Mouse (Mus musculus) forebrain, postnatal 0 days (tissue): ENCODE data around the gene Fbxo42. TPM values are rescaled to one million over a fixed set of nuclear protein-coding genes. Genes with fewer than 3 reads are reported as not detected.

Source experiments
- ATAC-seq: fragments of 200-750 bp; cut with Nextera tagmentation; 2 replicates; pipeline ENCODE4 v1.8.0; 2017; ENCODE audit warnings: mild to moderate bottlenecking, moderate library complexity
- DNase-seq: peaks from one replicate; pipeline ENCODE4 v3.0.0-alpha.2; 2015
- H3K27ac ChIP-seq: fragments of 300-500 bp; sonication (generic); 2 replicates; pipeline ENCODE4 v1.5.1; 2014; ENCODE audit warnings: low read depth, mild to moderate bottlenecking, antibody characterized with exemption, low read length, moderate library complexity, mixed read lengths
- H3K27me3 ChIP-seq: fragments of 300-500 bp; sonication (generic); 2 replicates; pipeline ENCODE4 v1.6.1; 2014; ENCODE audit warnings: mild to moderate bottlenecking, low read length, mixed read lengths; ENCODE audit not compliant: insufficient read depth
- H3K36me3 ChIP-seq: fragments of 300-500 bp; sonication (generic); 2 replicates; pipeline ENCODE4 v1.6.1; 2014; ENCODE audit warnings: mild to moderate bottlenecking, moderate library complexity; ENCODE audit not compliant: insufficient read depth
- H3K4me1 ChIP-seq: fragments of 300-500 bp; sonication (generic); 2 replicates; pipeline ENCODE4 v1.6.1; 2014; ENCODE audit warnings: antibody characterized with exemption; ENCODE audit not compliant: insufficient read depth
- H3K4me2 ChIP-seq: fragments of 300-500 bp; sonication (generic); 2 replicates; pipeline ENCODE4 v1.6.1; 2014; ENCODE audit warnings: low read depth, mild to moderate bottlenecking, moderate library complexity
- H3K4me3 ChIP-seq: fragments of 300-500 bp; sonication (generic); 2 replicates; pipeline ENCODE4 v1.5.1; 2014; ENCODE audit warnings: low read depth, low read length, mixed read lengths
- H3K9ac ChIP-seq: fragments of 300-500 bp; sonication (generic); 2 replicates; pipeline ENCODE4 v1.6.1; 2014; ENCODE audit warnings: mild to moderate bottlenecking
- H3K9me3 ChIP-seq: fragments of 300-500 bp; sonication (generic); 2 replicates; pipeline ENCODE4 v1.6.1; 2016; ENCODE audit warnings: low read length
- CTCF ChIP-seq: sonication (generic); IDR thresholded peaks from 2 replicates; pipeline ENCODE4 v1.5.1; 2016; ENCODE audit warnings: antibody characterized with exemption, control low read depth, low read depth
- WGBS: fragments of 180-500 bp; shearing (Covaris S2); extraction: QIAGEN DNeasy Blood & Tissue Kit; methylation state at CpG from one replicate; pipeline ENCODE4 v1.1.7; 2014; 5-methylcytosine and 5-hydroxymethylcytosine counted together
- polyA plus RNA-seq: library from polyadenylated mRNA; unstranded; fragments of >200 nt; fragmentation: Nextera tagmentation; extraction: Ambion mirVana; gene quantifications from 2 replicates; pipeline ENCODE4 v1.2.1, GENCODE M21; 2015
- total RNA-seq: library from RNA; depleted of rRNA; stranded (reverse); fragments of >200 nt; gene quantifications from 2 replicates; pipeline ENCODE4 v1.2.3, GENCODE M21; 2014; rRNA removed

Gene Fbxo42
- total RNA-seq (12.4 and 18.0 TPM in 2 replicates), polyA plus RNA-seq (9.9 and 13.1 TPM in 2 replicates)

- peak within 1 kb of the TSS; percentile 91 for H3K27ac ChIP-seq
- peak; percentile 73 for TF ChIP-seq CTCF
- no peaks in the 10 kb centered on the region for H3K9me3 ChIP-seq
- H3K4me3 ChIP-seq, result peak within 1 kb of the TSS; percentile 99
- 10% methylated on average over 53 of the region's 58 CpGs for WGBS
- DNase-seq, result peak; percentile 99
- ATAC-seq, result peak; percentile 93
- H3K27me3 ChIP-seq, result no peaks in the 10 kb centered on the region
- H3K36me3 ChIP-seq, result no peaks in the 10 kb centered on the region
- peaks cover 19% of the 10 kb centered on the region for H3K4me1 ChIP-seq
- H3K4me2 ChIP-seq, result peak within 1 kb of the TSS; percentile 57
- H3K9ac ChIP-seq, result peak within 1 kb of the TSS; percentile 99
These were observed at the start of gene Fbxo42 for GRCm38 (mm10) chr4:141147112-141148008. TSS of gene Fbxo42 (plus strand) at chr4:141147913.

DNA sequence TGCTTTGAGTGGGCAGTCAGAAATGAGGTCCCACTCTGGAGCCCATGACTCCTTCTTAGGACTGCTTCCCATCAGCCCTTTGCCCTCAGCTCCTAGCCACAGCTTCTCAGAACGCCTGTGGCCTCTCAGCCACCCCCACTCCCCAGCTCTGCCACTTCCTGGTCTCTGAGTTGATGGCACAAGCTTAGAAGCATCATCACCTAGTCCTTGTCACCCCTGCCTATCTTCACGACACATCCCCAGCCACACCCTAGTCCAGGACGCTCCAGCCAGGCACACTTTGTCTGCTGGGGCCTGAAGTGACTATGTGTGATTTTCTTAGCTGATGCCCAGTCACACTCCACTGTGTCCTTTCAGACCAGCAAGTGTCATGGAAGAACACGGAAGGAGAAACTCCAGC is 48.8 kb upstream of the Fbxo42 start:
- H3K27me3 ChIP-seq, result no peaks in the 10 kb centered on the region
- TF ChIP-seq CTCF, result no peak
- no peak overlapping the region for H3K4me3 ChIP-seq
- no peak overlapping the region for H3K27ac ChIP-seq
- no peaks in the 10 kb centered on the region for H3K9me3 ChIP-seq
- H3K36me3 ChIP-seq, result no peaks in the 10 kb centered on the region
- WGBS, result 87% methylated on average over 4 of the region's 4 CpGs
- ATAC-seq (no peak), DNase-seq (no peak)
- H3K4me1 ChIP-seq, result no peaks in the 10 kb centered on the region
- H3K9ac ChIP-seq, result no peak overlapping the region
- no peak overlapping the region for H3K4me2 ChIP-seq

DNA sequence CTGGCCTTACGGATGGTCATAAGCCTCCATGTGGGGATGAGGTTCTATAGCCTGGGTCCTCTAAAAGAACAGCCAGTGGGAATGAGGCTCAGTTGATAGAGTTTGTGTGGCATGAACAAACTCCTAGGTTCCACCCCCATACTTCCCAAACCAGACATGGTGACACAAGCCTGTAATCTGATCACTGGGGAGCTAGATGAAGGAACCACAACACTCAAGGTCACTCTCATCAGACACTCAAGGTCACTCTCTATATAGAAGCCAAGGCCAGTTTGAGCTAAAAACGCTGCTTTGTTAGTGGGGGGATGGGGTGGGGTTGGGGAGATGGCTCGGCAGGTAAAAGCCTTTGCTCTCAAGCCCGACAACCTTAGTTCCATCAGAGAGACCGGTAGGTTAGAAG is 47.8 kb upstream of the Fbxo42 start:
- WGBS, result 75% methylated on average over 5 of the region's 5 CpGs
- H3K4me1 ChIP-seq, result no peaks in the 10 kb centered on the region
- no peak overlapping the region for H3K4me3 ChIP-seq
- no peak overlapping the region for H3K4me2 ChIP-seq
- no peak for TF ChIP-seq CTCF
- no peak overlapping the region for H3K27ac ChIP-seq
- H3K36me3 ChIP-seq, result no peaks in the 10 kb centered on the region
- no peaks in the 10 kb centered on the region for H3K9me3 ChIP-seq
- H3K27me3 ChIP-seq, result no peaks in the 10 kb centered on the region
- H3K9ac ChIP-seq, result no peak overlapping the region
- DNase-seq, result no peak
- no peak for ATAC-seq

DNA sequence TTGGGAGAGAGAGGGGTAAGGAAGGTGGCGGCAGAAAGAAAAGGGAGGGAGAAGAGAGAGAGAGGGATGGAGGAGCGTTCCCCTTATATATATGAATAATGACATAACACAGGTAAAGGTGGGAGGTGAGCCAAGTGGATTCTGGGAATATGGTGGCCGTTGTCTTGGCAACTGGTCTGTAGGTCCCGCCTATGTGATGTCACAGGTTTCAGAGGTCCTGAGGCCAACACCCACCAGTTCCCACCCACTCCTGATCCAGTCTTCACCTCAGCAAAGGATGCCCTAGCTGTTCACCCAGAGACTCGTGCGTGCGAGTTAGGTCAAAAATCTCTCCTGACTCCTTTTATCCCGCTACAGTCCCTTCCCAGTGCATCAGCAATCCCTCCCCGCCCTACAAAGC is 46.4 kb upstream of the Fbxo42 start:
- H3K27me3 ChIP-seq, result no peaks in the 10 kb centered on the region
- H3K36me3 ChIP-seq, result no peaks in the 10 kb centered on the region
- H3K9me3 ChIP-seq, result no peaks in the 10 kb centered on the region
- no peak overlapping the region for H3K9ac ChIP-seq
- H3K27ac ChIP-seq, result no peak overlapping the region
- DNase-seq (no peak), ATAC-seq (no peak)
- no peaks in the 10 kb centered on the region for H3K4me1 ChIP-seq
- no peak overlapping the region for H3K4me3 ChIP-seq
- no peak for TF ChIP-seq CTCF
- WGBS, result 89% methylated on average over 9 of the region's 9 CpGs
- no peak overlapping the region for H3K4me2 ChIP-seq

GRCm38 (mm10) chr4:141101855-141102254 is 45.9 kb upstream of the Fbxo42 start:
- Histone ChIP-seq H3K4me2 (no peak overlapping the region), H3K27me3 (no peaks in the 10 kb centered on the region), H3K9me3 (no peaks in the 10 kb centered on the region), H3K4me3 (no peak overlapping the region), H3K27ac (no peak overlapping the region), H3K36me3 (no peaks in the 10 kb centered on the region), H3K9ac (no peak overlapping the region), H3K4me1 (no peaks in the 10 kb centered on the region)
- DNase-seq (peak; percentile 16), ATAC-seq (no peak)
- peak; percentile 52 for TF ChIP-seq CTCF
- 73% methylated on average over 6 of the region's 6 CpGs for WGBS

DNA sequence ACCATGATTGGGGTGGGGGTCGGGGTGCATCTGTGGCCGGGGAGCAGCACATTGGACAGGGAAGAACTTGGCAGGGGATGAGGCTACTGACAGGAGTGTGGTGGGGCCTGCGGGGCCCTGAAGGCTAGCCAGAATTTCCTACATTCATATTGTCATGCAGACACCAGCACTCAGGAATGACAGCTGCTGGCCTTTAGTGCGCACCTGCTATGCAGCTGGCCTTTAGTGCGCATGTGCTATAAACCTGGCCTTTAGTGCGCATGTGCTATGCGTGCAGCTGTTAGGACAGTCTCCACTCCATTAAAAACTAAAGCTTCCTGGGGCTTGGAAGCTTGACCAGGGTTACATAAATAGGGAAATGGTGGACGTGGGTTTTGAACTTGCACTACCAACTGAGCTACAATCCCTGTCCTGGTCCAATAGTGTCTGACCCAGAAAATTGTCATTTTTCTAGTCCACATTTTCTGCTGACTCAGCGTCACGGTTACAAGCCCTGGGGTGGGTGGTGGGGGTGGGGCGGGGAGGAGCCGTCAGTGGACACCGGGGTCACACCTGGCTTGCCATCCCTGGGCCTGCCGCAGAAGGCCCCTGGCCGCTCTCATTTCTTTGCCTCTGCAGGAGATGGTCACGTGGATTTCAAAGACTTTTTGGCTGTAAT is 41.1 kb upstream of the Fbxo42 start:
- DNase-seq, result no peak
- Histone ChIP-seq H3K27me3 (no peaks in the 10 kb centered on the region), H3K36me3 (no peaks in the 10 kb centered on the region), H3K27ac (no peak overlapping the region), H3K4me1 (no peaks in the 10 kb centered on the region), H3K4me2 (no peak overlapping the region), H3K9ac (no peak overlapping the region), H3K9me3 (no peaks in the 10 kb centered on the region), H3K4me3 (no peak overlapping the region)
- 89% methylated on average over 16 of the region's 16 CpGs for whole genome bisulfite sequencing
- no peak for TF ChIP-seq CTCF
- no peak for ATAC-seq

DNA sequence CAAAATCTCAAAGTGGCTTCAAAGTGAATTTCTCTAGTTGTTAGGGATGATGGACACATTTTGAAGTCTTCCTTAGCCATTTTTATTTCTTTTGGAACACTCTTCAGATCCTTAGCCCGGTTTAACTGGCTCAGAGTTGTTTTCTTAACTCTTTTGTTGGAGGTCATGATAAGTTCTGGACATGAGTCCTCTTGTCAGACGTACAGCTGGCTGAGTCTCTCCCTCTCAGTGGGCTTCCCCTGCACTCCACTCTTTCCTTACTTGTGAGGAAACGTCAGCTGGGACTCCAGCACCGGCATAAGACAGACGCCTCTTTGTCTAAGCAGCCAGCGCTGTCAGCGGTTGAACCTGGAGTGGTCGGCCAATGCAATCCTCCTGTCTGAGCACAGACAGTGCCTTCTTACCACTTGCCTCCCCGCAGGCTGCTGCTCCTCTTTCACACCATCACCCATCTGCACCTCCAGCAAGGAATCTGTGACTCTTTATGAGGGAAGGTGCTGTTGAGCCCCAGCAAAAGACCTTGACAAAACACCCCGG is 39.4 kb upstream of the Fbxo42 start:
- TF ChIP-seq CTCF, result no peak
- Histone ChIP-seq H3K4me2 (no peak overlapping the region), H3K4me3 (no peak overlapping the region), H3K36me3 (peaks cover 2% of the 10 kb centered on the region; the same call in 1 of the 2 replicates), H3K27ac (no peak overlapping the region), H3K4me1 (no peaks in the 10 kb centered on the region), H3K9me3 (no peaks in the 10 kb centered on the region), H3K27me3 (no peaks in the 10 kb centered on the region), H3K9ac (no peak overlapping the region)
- ATAC-seq, result 0 out of 2 replicates have a peak, but pooled peaks have one; percentile 25
- no peak for DNase-seq
- WGBS, result 40% methylated on average over 10 of the region's 10 CpGs
